Mouse (Mus musculus): ENCODE measurements around the gene Elf2. TPM values are rescaled to one million over a fixed set of nuclear protein-coding genes. Genes with fewer than 3 reads are reported as not detected.

Gene Elf2
- polyA plus RNA-seq, 2 experiments = 14.7 to 20.7 TPM

DNA sequence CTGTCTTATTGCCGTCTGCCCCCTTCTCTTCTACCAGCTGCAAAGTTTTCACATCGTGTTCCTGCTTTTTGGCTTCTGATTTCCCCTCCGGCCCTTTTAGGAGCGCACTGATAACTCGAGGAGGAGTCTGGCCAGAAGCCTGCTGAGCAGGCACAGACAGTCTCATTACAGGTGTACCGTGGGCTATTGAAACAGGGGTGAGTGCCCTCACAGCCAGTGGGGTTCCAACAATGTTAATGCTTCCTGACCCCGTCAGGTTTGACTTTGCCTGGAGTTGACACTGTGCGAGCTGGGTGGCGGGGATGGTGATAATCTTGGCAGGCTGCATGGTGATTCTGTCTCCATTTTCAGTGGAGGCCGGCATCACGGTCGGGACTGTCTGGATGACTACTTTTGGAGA is 84.0 kb downstream of the Elf2 start:
- H3K27ac ChIP-seq = no peak overlapping the region
- H3K4me1 ChIP-seq (replicated peaks; ENCODE audit: control insufficient read depth in 2 of 2, insufficient read depth in 2 of 2, low read length in 1 of 2) = no peaks in the 10 kb centered on the region
- H3K36me3 ChIP-seq (replicated peaks; ENCODE audit: control insufficient read depth, insufficient read depth, low read depth) = peaks cover 85% of the 10 kb centered on the region
- no peaks in the 10 kb centered on the region for H3K9me3 ChIP-seq (ENCODE audit: control insufficient read depth, low read length)
- DNase-seq (ENCODE audit: low read depth in 3 of 3, low spot score in 3 of 3) = no peak
- no peak for ATAC-seq (ENCODE audit: insufficient read depth)
- TF ChIP-seq EP300 (IDR thresholded peaks at IDR 0.05; ENCODE audit: low read depth) = no peak
- no peak for TF ChIP-seq CTCF (IDR thresholded peaks at IDR 0.05; ENCODE audit: low read depth)
- no peaks in the 10 kb centered on the region for H3K27me3 ChIP-seq (ENCODE audit: control insufficient read depth, insufficient read depth, low read length)
- no peak overlapping the region for H3K4me2 ChIP-seq (ENCODE audit: low read depth)
- H3K9ac ChIP-seq (replicated peaks) = no peak overlapping the region
- WGBS (ENCODE audit: insufficient replicate concordance) = 87% methylated on average over 12 of the region's 12 CpGs
- H3K4me3 ChIP-seq (ENCODE audit: insufficient read depth in 1 of 2, low read depth in 2 of 2, low read length in 2 of 2) = no peak overlapping the region

DNA sequence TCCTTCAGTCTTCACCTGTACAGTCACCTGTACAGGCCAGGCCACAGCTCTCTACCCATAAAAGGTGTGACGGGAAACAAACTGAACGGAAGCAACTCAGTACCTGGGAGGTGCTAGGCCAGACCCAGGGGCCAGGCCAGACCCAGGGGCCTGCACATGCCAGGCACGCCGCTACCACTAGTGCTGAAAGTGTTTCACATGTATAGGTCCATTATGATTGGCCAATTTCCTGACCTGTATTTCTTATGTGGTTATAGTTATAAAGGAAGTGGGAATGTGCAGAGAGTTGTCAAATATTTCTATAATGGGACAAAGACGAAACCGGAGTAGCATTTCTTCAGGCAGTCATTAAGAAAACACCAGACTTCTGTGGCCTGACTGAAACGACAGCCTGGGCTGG is 85.7 kb downstream of the Elf2 start:
- H3K36me3 ChIP-seq (replicated peaks; ENCODE audit: control insufficient read depth, insufficient read depth, low read depth) = peaks cover 88% of the 10 kb centered on the region
- no peak overlapping the region for H3K4me3 ChIP-seq (ENCODE audit: insufficient read depth in 1 of 2, low read depth in 2 of 2, low read length in 2 of 2)
- no peak overlapping the region for H3K4me2 ChIP-seq (ENCODE audit: low read depth)
- H3K27me3 ChIP-seq (ENCODE audit: control insufficient read depth, insufficient read depth, low read length) = no peaks in the 10 kb centered on the region
- no peaks in the 10 kb centered on the region for H3K4me1 ChIP-seq (replicated peaks; ENCODE audit: control insufficient read depth in 2 of 2, insufficient read depth in 2 of 2, low read length in 1 of 2)
- 82% methylated on average over 7 of the region's 7 CpGs for WGBS (ENCODE audit: insufficient replicate concordance)
- no peak for ATAC-seq (ENCODE audit: insufficient read depth)
- H3K9ac ChIP-seq (replicated peaks) = no peak overlapping the region
- no peak overlapping the region for H3K27ac ChIP-seq
- DNase-seq (ENCODE audit: low read depth in 3 of 3, low spot score in 3 of 3) = no peak
- TF ChIP-seq CTCF (IDR thresholded peaks at IDR 0.05; ENCODE audit: low read depth) = no peak
- no peak for TF ChIP-seq EP300 (IDR thresholded peaks at IDR 0.05; ENCODE audit: low read depth)
- no peaks in the 10 kb centered on the region for H3K9me3 ChIP-seq (ENCODE audit: control insufficient read depth, low read length)

DNA sequence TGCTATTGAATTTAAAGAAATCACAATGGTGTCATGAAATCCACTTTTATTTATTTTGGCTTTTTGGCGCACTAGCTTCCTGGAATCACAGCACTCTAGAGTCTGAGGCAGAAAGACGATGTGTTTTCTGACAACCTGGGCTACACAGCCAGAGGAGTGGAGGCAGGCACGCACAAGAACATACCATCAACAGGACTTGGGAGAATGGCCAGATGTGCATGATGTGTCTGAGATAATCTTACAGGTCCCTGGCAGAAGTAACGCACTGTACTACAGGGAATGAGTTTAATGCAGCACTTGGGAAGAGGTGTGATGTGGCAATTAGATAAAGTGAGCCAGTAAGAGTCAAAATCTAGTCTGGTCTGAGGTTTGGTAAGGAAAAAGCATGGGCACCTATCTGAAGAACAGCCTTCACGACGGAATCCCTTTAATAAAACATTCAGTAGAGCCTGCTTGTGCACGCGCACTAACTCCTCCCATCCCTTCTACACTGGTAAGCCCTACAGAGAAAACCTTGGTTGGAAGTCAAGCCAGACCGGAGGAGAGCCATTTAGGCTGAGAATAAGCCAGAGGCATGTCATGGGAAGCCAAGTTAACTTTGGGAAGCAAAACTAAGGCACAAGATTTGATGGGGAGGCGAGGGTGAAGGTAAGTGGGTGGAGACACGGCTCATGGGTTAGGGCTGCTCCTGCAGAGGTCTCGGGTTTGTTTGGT is 87.6 kb downstream of the Elf2 start:
- H3K36me3 ChIP-seq (replicated peaks; ENCODE audit: control insufficient read depth, insufficient read depth, low read depth) = peaks cover 92% of the 10 kb centered on the region

GRCm38 (mm10) chr3:51252223-51252622 is 88.2 kb downstream of the Elf2 start:
- Histone ChIP-seq H3K4me2 (ENCODE audit: low read depth) (no peak overlapping the region), H3K9me3 (ENCODE audit: control insufficient read depth, low read length) (no peaks in the 10 kb centered on the region), H3K27me3 (ENCODE audit: control insufficient read depth, insufficient read depth, low read length) (no peaks in the 10 kb centered on the region), H3K9ac (replicated peaks) (no peak overlapping the region), H3K27ac (no peak overlapping the region), H3K36me3 (replicated peaks; ENCODE audit: control insufficient read depth, insufficient read depth, low read depth) (peaks cover 92% of the 10 kb centered on the region), H3K4me1 (replicated peaks; ENCODE audit: control insufficient read depth in 2 of 2, insufficient read depth in 2 of 2, low read length in 1 of 2) (no peaks in the 10 kb centered on the region), H3K4me3 (ENCODE audit: insufficient read depth in 1 of 2, low read depth in 2 of 2, low read length in 2 of 2) (no peak overlapping the region)
- no peak for DNase-seq (ENCODE audit: low read depth in 3 of 3, low spot score in 3 of 3)
- 96% methylated on average over 1 of the region's 1 CpGs for WGBS (ENCODE audit: insufficient replicate concordance)
- TF ChIP-seq CTCF (IDR thresholded peaks at IDR 0.05; ENCODE audit: low read depth) (no peak), EP300 (IDR thresholded peaks at IDR 0.05; ENCODE audit: low read depth) (no peak)
- no peak for ATAC-seq (ENCODE audit: insufficient read depth)

More for the DNA sequence above, 87.6 kb downstream of the Elf2 start:
- 81% methylated on average over 12 of the region's 12 CpGs for whole genome bisulfite sequencing (ENCODE audit: insufficient replicate concordance)
- no peak overlapping the region for H3K9ac ChIP-seq (replicated peaks)
- H3K4me3 ChIP-seq (ENCODE audit: insufficient read depth in 1 of 2, low read depth in 2 of 2, low read length in 2 of 2) = no peak overlapping the region
- no peak overlapping the region for H3K4me2 ChIP-seq (ENCODE audit: low read depth)
- DNase-seq (ENCODE audit: low read depth in 3 of 3, low spot score in 3 of 3) (no peak), ATAC-seq (ENCODE audit: insufficient read depth) (no peak)
- TF ChIP-seq EP300 (IDR thresholded peaks at IDR 0.05; ENCODE audit: low read depth) (no peak), CTCF (IDR thresholded peaks at IDR 0.05; ENCODE audit: low read depth) (no peak)
- no peaks in the 10 kb centered on the region for H3K27me3 ChIP-seq (ENCODE audit: control insufficient read depth, insufficient read depth, low read length)
- no peaks in the 10 kb centered on the region for H3K4me1 ChIP-seq (replicated peaks; ENCODE audit: control insufficient read depth in 2 of 2, insufficient read depth in 2 of 2, low read length in 1 of 2)
- no peak overlapping the region for H3K27ac ChIP-seq
- H3K9me3 ChIP-seq (ENCODE audit: control insufficient read depth, low read length) = no peaks in the 10 kb centered on the region

DNA sequence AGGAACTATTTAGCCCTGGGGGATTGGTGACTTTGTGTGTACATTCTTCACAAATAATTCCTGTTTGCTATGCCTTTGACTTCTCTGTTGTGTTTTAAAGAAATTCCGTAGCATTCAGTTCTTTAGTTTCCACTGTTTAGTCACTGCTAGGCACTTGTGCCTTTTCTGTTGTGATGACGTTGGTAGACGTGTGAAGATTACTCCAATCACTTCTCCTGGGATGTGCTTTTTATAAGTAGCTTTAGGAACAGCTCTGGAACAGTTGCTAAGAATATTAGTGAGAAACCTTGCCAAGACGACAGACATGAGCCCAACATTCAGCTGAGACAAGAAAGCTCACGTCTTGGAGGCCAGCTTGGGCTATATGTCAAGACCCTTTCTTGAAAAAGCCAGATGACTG is 89.4 kb downstream of the Elf2 start:
- no peak overlapping the region for H3K27ac ChIP-seq
- ATAC-seq (ENCODE audit: insufficient read depth) (no peak), DNase-seq (ENCODE audit: low read depth in 3 of 3, low spot score in 3 of 3) (no peak)
- H3K4me3 ChIP-seq (ENCODE audit: insufficient read depth in 1 of 2, low read depth in 2 of 2, low read length in 2 of 2) = no peak overlapping the region
- no peaks in the 10 kb centered on the region for H3K4me1 ChIP-seq (replicated peaks; ENCODE audit: control insufficient read depth in 2 of 2, insufficient read depth in 2 of 2, low read length in 1 of 2)
- TF ChIP-seq EP300 (IDR thresholded peaks at IDR 0.05; ENCODE audit: low read depth) = no peak
- no peak for TF ChIP-seq CTCF (IDR thresholded peaks at IDR 0.05; ENCODE audit: low read depth)
- no peak overlapping the region for H3K4me2 ChIP-seq (ENCODE audit: low read depth)
- 79% methylated on average over 5 of the region's 5 CpGs for WGBS (ENCODE audit: insufficient replicate concordance)
- H3K27me3 ChIP-seq (ENCODE audit: control insufficient read depth, insufficient read depth, low read length) = no peaks in the 10 kb centered on the region
- H3K36me3 ChIP-seq (replicated peaks; ENCODE audit: control insufficient read depth, insufficient read depth, low read depth) = peaks cover 89% of the 10 kb centered on the region
- H3K9me3 ChIP-seq (ENCODE audit: control insufficient read depth, low read length) = no peaks in the 10 kb centered on the region
- H3K9ac ChIP-seq (replicated peaks) = no peak overlapping the region
